Mouse (Mus musculus) neutrophil, adult 83 days (primary cell): ENCODE data around the gene Mycbp. TPM values are rescaled to one million over a fixed set of nuclear protein-coding genes. Genes with fewer than 3 reads are reported as not detected.

Source experiments
- total RNA-seq, 2 experiments: library from RNA; stranded (reverse); gene quantifications; one replicate each; pipeline ENCODE4 v1.2.4; 2023

Mycbp gene
- total RNA-seq: 10 to 100 TPM; 11.8 to 14.2 TPM

GRCm38 (mm10) chr4:123904333-123905125, at the start of gene Mycbp:
TSS of gene Mycbp (plus strand) at chr4:123904832.

GRCm38 (mm10) chr4:123859379-123859778, 45.3 kb upstream of the Mycbp start, which contains the start of gene 4933427I04Rik:
TSS of gene 4933427I04Rik (plus strand) at chr4:123859679.

GRCm38 (mm10) chr4:123916748-123917547, 12.3 kb downstream of the Mycbp start, which contains the start of gene Rragc:
TSS of gene Rragc (plus strand) at chr4:123917446.

GRCm38 (mm10) chr4:123917548-123918140, 13.0 kb downstream of the Mycbp start, which contains the start of gene 4930535I16Rik:
TSS of gene 4930535I16Rik (minus strand) at chr4:123918022.

Other genes with a start within 250 kb of the Mycbp start
- gene Macf1, start 220.5 kb upstream of the Mycbp start, total RNA-seq: 100 to 1,000 TPM; 153 to 184 TPM
- gene Ndufs5, start 186.6 kb upstream of the Mycbp start, total RNA-seq: 10 to 100 TPM; 35.9 to 44.7 TPM
- gene Akirin1, start 154.5 kb upstream of the Mycbp start, total RNA-seq: 10 to 100 TPM; 39.6 to 51.4 TPM
- gene Rhbdl2, start 117.0 kb upstream of the Mycbp start, total RNA-seq: not detected
- gene 4933427I04Rik, start 45.2 kb upstream of the Mycbp start, total RNA-seq: not detected
- 10 to 100 TPM; 46.7 to 48.0 TPM for gene Rragc, start 12.6 kb downstream of the Mycbp start, total RNA-seq
- gene 4930535I16Rik, start 13.2 kb downstream of the Mycbp start, total RNA-seq: not detected